Mouse (Mus musculus): ENCODE measurements at regions not wholly inside any gene's neighbourhood (a gene's known extent, or its start where the extent isn't known, plus 50 kb on each side); places are given as distances from the start of the nearest gene placed in this dataset.

DNA sequence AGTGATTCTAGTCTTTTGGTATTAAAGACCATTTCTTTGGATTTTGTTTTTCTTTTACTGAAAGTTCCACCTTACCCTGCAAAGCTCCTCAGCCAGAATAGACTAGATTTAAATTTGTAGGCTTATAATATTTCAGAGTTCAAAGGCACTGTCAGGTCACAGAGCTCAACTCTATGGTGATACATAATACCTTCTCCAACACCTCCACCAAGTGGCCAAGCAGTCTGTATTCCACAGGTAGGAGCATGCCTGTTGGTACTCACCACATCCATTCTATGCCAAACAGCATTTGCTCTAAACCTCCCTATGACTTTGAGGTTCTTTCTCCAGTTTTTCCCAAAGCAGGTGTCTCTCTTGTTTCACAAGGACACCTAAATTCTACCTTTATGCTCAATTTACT is 1042.2 kb downstream of the Gsdmc2 start:
- Histone ChIP-seq H3K27me3 (replicated peaks; ENCODE audit: control insufficient read depth, insufficient read depth, low read length) (no peaks in the 10 kb centered on the region), H3K9ac (ENCODE audit: low read depth, low read length) (no peak overlapping the region), H3K9me3 (ENCODE audit: control insufficient read depth, low read length) (no peaks in the 10 kb centered on the region), H3K4me1 (ENCODE audit: control insufficient read depth, insufficient read depth, low read depth, low read length) (no peaks in the 10 kb centered on the region), H3K36me3 (ENCODE audit: control insufficient read depth, insufficient read depth, low read length) (no peaks in the 10 kb centered on the region), H3K27ac (ENCODE audit: low read depth, low read length) (no peak overlapping the region), H3K4me2 (ENCODE audit: low read length) (no peak overlapping the region), H3K4me3 (ENCODE audit: low read length) (no peak overlapping the region)
- ATAC-seq = no peak

GRCm38 (mm10) chr15:62798731-62799130 is 1046.2 kb downstream of the Gsdmc2 start:
- H3K4me1 ChIP-seq (ENCODE audit: control insufficient read depth, insufficient read depth, low read depth, low read length) = no peaks in the 10 kb centered on the region
- WGBS = 84% methylated on average over 4 of the region's 4 CpGs
- H3K27ac ChIP-seq (ENCODE audit: low read depth, low read length) = no peak overlapping the region
- no peaks in the 10 kb centered on the region for H3K36me3 ChIP-seq (ENCODE audit: control insufficient read depth, insufficient read depth, low read length)
- no peak overlapping the region for H3K4me3 ChIP-seq (ENCODE audit: low read length)
- no peak for ATAC-seq
- H3K9ac ChIP-seq (ENCODE audit: low read depth, low read length) = no peak overlapping the region
- no peaks in the 10 kb centered on the region for H3K27me3 ChIP-seq (replicated peaks; ENCODE audit: control insufficient read depth, insufficient read depth, low read length)
- no peak overlapping the region for H3K4me2 ChIP-seq (ENCODE audit: low read length)
- no peaks in the 10 kb centered on the region for H3K9me3 ChIP-seq (ENCODE audit: control insufficient read depth, low read length)

GRCm38 (mm10) chr15:62793569-62793968 is 1051.4 kb downstream of the Gsdmc2 start:
- Histone ChIP-seq H3K9ac (ENCODE audit: low read depth, low read length) (no peak overlapping the region), H3K27ac (ENCODE audit: low read depth, low read length) (no peak overlapping the region), H3K9me3 (ENCODE audit: control insufficient read depth, low read length) (no peaks in the 10 kb centered on the region), H3K4me3 (ENCODE audit: low read length) (no peak overlapping the region), H3K4me2 (ENCODE audit: low read length) (no peak overlapping the region), H3K27me3 (replicated peaks; ENCODE audit: control insufficient read depth, insufficient read depth, low read length) (no peaks in the 10 kb centered on the region), H3K4me1 (ENCODE audit: control insufficient read depth, insufficient read depth, low read depth, low read length) (no peaks in the 10 kb centered on the region), H3K36me3 (ENCODE audit: control insufficient read depth, insufficient read depth, low read length) (no peaks in the 10 kb centered on the region)
- ATAC-seq = no peak
- WGBS = 99% methylated on average over 5 of the region's 5 CpGs

DNA sequence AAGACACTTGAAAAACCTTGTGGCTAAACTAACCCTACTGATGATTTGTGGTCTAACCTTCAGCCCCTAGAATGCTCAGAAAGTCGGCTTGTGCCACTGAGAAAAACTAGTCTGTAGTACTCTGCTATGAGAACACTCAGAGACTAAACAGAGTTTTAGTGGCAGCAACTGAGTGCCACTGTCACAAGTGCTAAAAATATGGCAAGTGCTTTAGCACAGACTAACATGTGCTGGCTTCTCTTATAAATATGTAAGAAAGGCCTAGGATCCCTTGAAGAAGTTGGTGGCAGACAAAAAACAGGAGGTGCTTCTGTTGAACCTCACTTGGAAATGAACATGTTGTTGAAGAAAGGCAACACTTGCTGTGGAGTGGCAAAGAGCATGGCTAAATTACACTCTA is 1052.9 kb downstream of the Gsdmc2 start:
- H3K9ac ChIP-seq (ENCODE audit: low read depth, low read length) = no peak overlapping the region
- no peaks in the 10 kb centered on the region for H3K9me3 ChIP-seq (ENCODE audit: control insufficient read depth, low read length)
- no peaks in the 10 kb centered on the region for H3K36me3 ChIP-seq (ENCODE audit: control insufficient read depth, insufficient read depth, low read length)
- no peak overlapping the region for H3K27ac ChIP-seq (ENCODE audit: low read depth, low read length)
- no peaks in the 10 kb centered on the region for H3K27me3 ChIP-seq (replicated peaks; ENCODE audit: control insufficient read depth, insufficient read depth, low read length)
- no peak overlapping the region for H3K4me3 ChIP-seq (ENCODE audit: low read length)
- WGBS = 82% methylated on average over 1 of the region's 1 CpGs
- no peaks in the 10 kb centered on the region for H3K4me1 ChIP-seq (ENCODE audit: control insufficient read depth, insufficient read depth, low read depth, low read length)
- ATAC-seq = no peak
- H3K4me2 ChIP-seq (ENCODE audit: low read length) = no peak overlapping the region

GRCm38 (mm10) chr15:62787753-62788152 is 1057.2 kb downstream of the Gsdmc2 start:
- Histone ChIP-seq H3K9ac (ENCODE audit: low read depth, low read length) (no peak overlapping the region), H3K36me3 (ENCODE audit: control insufficient read depth, insufficient read depth, low read length) (no peaks in the 10 kb centered on the region), H3K27ac (ENCODE audit: low read depth, low read length) (no peak overlapping the region), H3K27me3 (replicated peaks; ENCODE audit: control insufficient read depth, insufficient read depth, low read length) (no peaks in the 10 kb centered on the region), H3K4me1 (ENCODE audit: control insufficient read depth, insufficient read depth, low read depth, low read length) (no peaks in the 10 kb centered on the region), H3K4me3 (ENCODE audit: low read length) (no peak overlapping the region), H3K9me3 (ENCODE audit: control insufficient read depth, low read length) (no peaks in the 10 kb centered on the region), H3K4me2 (ENCODE audit: low read length) (no peak overlapping the region)
- WGBS = 88% methylated on average over 2 of the region's 2 CpGs
- no peak for ATAC-seq

DNA sequence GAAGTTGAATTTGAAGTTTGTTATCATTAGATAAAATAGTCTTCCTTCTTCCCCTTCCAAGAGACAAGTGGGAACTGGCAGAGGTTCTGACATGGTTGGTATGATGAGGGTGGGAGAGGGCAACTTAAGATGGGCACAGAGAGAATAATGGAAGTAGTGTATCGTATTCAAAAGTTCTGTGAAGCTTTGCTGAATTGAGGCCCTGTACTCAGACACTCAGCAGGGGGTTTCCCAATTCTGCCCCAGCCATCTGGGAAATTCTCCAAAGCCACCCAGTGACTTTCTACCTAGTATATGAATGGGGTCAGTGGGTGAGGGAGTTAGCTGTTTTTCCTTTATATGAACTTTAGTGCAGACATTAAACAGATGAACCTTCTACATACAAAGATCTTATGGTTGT is 1058.7 kb downstream of the Gsdmc2 start:
- Histone ChIP-seq H3K36me3 (ENCODE audit: control insufficient read depth, insufficient read depth, low read length) (no peaks in the 10 kb centered on the region), H3K4me1 (ENCODE audit: control insufficient read depth, insufficient read depth, low read depth, low read length) (no peaks in the 10 kb centered on the region), H3K27me3 (replicated peaks; ENCODE audit: control insufficient read depth, insufficient read depth, low read length) (no peaks in the 10 kb centered on the region), H3K9me3 (ENCODE audit: control insufficient read depth, low read length) (no peaks in the 10 kb centered on the region), H3K9ac (ENCODE audit: low read depth, low read length) (no peak overlapping the region), H3K4me2 (ENCODE audit: low read length) (no peak overlapping the region), H3K4me3 (ENCODE audit: low read length) (no peak overlapping the region), H3K27ac (ENCODE audit: low read depth, low read length) (no peak overlapping the region)
- 79% methylated on average over 1 of the region's 1 CpGs for WGBS
- ATAC-seq = no peak

DNA sequence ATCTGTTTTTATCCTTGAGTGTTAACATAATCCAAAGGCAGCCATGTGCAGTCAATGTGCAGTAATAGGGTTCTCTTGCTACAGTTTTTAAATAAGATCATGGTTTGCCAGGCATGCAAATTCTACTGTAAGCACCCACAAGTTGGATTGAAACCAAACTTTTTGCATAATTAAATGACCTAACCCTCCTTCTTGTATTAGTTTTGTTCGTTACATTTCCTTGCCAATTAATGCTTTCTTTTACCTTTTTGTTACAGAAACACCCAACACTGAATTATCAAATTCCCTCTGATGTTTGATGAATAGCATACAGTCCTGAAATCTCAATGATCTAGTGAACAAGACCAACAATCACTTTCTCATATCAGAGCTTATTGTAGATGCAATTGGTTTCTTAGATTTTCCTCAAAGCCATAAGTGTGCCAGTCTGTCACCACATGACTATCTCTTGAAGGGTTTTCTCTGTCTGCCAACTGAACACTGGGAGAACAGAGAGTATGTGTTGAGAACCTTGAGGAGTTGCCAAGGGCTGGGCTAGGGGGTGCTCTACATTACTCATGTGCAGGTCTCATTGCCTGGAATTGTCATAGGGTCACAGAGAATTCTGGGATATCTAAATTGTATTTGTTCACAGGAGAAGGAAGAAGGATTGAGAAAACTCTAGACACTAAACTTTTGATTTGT is 1060.4 kb downstream of the Gsdmc2 start:
- ATAC-seq = no peak
- no peak overlapping the region for H3K27ac ChIP-seq (ENCODE audit: low read depth, low read length)
- 74% methylated on average over 1 of the region's 1 CpGs for WGBS
- no peak overlapping the region for H3K4me2 ChIP-seq (ENCODE audit: low read length)
- H3K9ac ChIP-seq (ENCODE audit: low read depth, low read length) = no peak overlapping the region
- H3K27me3 ChIP-seq (replicated peaks; ENCODE audit: control insufficient read depth, insufficient read depth, low read length) = no peaks in the 10 kb centered on the region
- H3K36me3 ChIP-seq (ENCODE audit: control insufficient read depth, insufficient read depth, low read length) = no peaks in the 10 kb centered on the region
- no peaks in the 10 kb centered on the region for H3K9me3 ChIP-seq (ENCODE audit: control insufficient read depth, low read length)
- H3K4me1 ChIP-seq (ENCODE audit: control insufficient read depth, insufficient read depth, low read depth, low read length) = no peaks in the 10 kb centered on the region
- no peak overlapping the region for H3K4me3 ChIP-seq (ENCODE audit: low read length)

DNA sequence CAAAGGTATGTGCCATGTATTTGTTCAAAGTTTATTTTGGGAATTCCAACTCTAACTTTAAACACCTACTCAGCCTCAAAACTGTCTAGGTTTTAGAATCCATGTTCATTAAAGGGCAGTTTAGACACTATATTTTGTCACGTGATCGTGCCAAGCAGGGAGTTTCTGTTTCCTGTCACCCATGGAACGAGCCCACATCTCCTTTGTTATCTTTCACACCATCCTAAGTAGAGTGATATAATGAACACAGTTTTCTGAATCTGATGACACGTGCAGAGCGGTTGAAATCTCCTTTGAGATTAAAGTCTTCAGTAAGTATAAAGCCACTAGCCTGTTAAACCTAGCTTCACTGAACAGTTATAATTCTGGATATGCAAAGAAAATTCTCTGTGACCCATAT is 1066.1 kb downstream of the Gsdmc2 start:
- H3K4me2 ChIP-seq (ENCODE audit: low read length) = no peak overlapping the region
- no peak overlapping the region for H3K27ac ChIP-seq (ENCODE audit: low read depth, low read length)
- WGBS = 91% methylated on average over 5 of the region's 5 CpGs
- no peaks in the 10 kb centered on the region for H3K4me1 ChIP-seq (ENCODE audit: control insufficient read depth, insufficient read depth, low read depth, low read length)
- no peaks in the 10 kb centered on the region for H3K9me3 ChIP-seq (ENCODE audit: control insufficient read depth, low read length)
- H3K9ac ChIP-seq (ENCODE audit: low read depth, low read length) = no peak overlapping the region
- H3K27me3 ChIP-seq (replicated peaks; ENCODE audit: control insufficient read depth, insufficient read depth, low read length) = no peaks in the 10 kb centered on the region
- no peaks in the 10 kb centered on the region for H3K36me3 ChIP-seq (ENCODE audit: control insufficient read depth, insufficient read depth, low read length)
- no peak for ATAC-seq
- H3K4me3 ChIP-seq (ENCODE audit: low read length) = no peak overlapping the region

DNA sequence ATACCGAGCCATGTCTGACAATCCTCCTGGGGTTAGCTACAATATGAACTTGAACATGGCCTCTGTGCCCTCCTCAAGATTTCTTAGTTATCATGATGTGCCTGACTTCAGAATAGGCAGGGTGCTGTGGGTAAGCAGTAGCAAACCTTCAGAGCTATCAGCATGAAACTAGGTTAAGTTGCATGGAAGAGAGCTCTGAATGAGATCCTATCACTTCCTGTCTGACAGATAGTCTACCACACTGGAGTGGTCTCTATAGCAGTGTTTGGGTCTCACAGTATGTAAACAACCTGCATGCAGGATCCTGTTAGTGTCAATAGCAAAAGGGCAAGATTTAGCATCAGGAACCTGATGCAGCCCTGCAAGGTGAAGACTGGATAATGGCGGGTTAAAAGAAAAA is 1092.3 kb downstream of the Gsdmc2 start:
- H3K4me1 ChIP-seq (ENCODE audit: control insufficient read depth, insufficient read depth, low read depth, low read length) = no peaks in the 10 kb centered on the region
- H3K4me3 ChIP-seq (ENCODE audit: low read length) = no peak overlapping the region
- no peaks in the 10 kb centered on the region for H3K27me3 ChIP-seq (replicated peaks; ENCODE audit: control insufficient read depth, insufficient read depth, low read length)
- H3K27ac ChIP-seq (ENCODE audit: low read depth, low read length) = no peak overlapping the region
- no peak overlapping the region for H3K9ac ChIP-seq (ENCODE audit: low read depth, low read length)
- 92% methylated on average over 2 of the region's 2 CpGs for WGBS
- no peak for ATAC-seq
- no peaks in the 10 kb centered on the region for H3K36me3 ChIP-seq (ENCODE audit: control insufficient read depth, insufficient read depth, low read length)
- no peaks in the 10 kb centered on the region for H3K9me3 ChIP-seq (ENCODE audit: control insufficient read depth, low read length)
- no peak overlapping the region for H3K4me2 ChIP-seq (ENCODE audit: low read length)

- Histone ChIP-seq H3K27me3 (replicated peaks; ENCODE audit: control insufficient read depth, insufficient read depth, low read length) (no peaks in the 10 kb centered on the region), H3K36me3 (ENCODE audit: control insufficient read depth, insufficient read depth, low read length) (no peaks in the 10 kb centered on the region), H3K4me1 (ENCODE audit: control insufficient read depth, insufficient read depth, low read depth, low read length) (no peaks in the 10 kb centered on the region), H3K27ac (ENCODE audit: low read depth, low read length) (no peak overlapping the region), H3K4me2 (ENCODE audit: low read length) (no peak overlapping the region), H3K9me3 (ENCODE audit: control insufficient read depth, low read length) (no peaks in the 10 kb centered on the region), H3K4me3 (ENCODE audit: low read length) (no peak overlapping the region), H3K9ac (ENCODE audit: low read depth, low read length) (no peak overlapping the region)
- ATAC-seq = no peak
- WGBS = 79% methylated on average over 3 of the region's 3 CpGs
Measured at GRCm38 (mm10) chr15:62743879-62744278, 1101.1 kb downstream of the Gsdmc2 start.
